Mouse (Mus musculus) NIH3T3 (cell line): Measurements from ENCODE around the gene Tmem192.
"Not testable (repeated sequence)": the region's sequence is repeated elsewhere in the genome, so short reads cannot be mapped to it uniquely, and the experiment has no call there.

ENCODE experiments used
- DNase-seq: peaks from one replicate; pipeline ENCODE4 v3.0.0-alpha.2; 2012; ENCODE audit warnings: low read depth

Tmem192 gene

DNA sequence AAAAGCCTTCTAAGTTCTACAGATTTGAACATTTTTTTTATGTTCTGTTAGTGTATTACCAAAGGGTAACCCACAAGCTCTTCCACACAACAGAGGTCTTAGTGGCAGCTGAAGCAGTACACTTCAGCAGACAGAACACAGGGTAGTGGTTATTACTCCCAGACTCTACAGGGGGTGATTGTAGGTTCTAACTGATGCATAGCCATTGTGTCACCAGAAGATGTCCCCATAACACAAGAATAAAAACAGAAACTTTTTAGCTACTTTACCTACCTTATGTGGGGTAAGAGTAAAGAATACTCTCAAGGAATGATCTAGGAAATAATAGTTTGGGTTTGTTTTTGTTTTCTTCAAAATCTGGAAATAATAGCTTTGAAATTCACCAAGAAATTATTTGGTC lies 15.9 kb downstream of the Tmem192 start:
- peak; percentile 29 for DNase-seq

DNA sequence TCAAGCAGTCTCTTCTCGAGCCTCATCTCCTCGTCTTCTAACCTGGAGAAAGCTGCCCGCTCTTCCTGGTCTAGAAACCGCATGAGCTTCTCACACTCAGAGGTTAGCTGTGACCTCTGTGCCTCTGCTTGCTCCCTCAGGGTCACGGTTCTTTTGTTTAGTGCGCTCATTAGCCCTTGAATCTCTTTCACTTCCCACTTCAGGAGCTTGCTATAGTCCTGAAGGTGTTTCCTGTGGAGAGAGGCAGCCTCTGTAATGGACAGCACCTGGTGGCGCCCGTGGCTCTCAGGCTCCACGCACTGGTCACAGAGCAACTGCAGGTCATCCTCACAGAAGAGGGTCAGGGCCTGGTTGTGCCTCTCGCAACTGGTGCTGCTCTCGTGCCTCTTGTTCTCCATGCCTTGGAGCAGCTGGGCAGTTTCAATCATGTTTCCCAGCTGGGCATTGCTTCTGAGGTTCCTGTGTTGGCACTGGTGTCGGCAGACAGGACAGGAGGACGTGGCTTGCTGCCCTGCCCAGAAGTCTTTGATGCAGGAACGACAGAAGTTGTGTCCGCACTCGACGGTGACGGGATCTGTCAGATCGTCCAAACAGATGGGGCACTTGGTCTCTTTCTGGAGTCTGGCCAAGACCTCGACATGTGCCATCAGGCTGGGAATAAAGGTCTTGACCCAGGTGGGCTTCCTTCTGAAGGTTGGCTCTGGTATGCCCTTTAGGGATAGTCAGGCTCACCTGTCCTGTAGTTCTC lies 36.3 kb downstream of the Tmem192 start:
- no peak for DNase-seq

DNA sequence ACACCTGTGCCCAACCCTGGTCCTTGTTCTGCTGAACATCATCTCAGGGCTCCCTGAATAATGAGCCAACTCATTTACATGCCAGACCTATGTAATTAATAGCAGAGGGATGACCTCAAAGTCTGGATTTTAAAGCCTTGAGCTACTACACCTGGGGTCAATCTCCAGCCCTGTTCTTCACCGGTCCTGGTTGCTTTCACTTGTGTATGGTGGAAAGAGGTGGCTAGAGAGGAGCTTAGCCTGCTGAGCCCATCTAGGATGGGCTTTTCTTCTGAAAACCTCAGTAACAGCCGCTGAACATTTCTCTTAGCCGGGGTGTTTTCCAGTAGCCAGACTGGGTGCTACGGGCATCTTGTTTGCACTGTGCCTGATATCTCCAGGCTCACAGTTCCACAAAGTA lies 40.7 kb downstream of the Tmem192 start, which contains the start of gene Trim75:
Trim75 (minus strand) TSS at position 101 of the 400 bp plus-strand sequence.
- no peak for DNase-seq

DNA sequence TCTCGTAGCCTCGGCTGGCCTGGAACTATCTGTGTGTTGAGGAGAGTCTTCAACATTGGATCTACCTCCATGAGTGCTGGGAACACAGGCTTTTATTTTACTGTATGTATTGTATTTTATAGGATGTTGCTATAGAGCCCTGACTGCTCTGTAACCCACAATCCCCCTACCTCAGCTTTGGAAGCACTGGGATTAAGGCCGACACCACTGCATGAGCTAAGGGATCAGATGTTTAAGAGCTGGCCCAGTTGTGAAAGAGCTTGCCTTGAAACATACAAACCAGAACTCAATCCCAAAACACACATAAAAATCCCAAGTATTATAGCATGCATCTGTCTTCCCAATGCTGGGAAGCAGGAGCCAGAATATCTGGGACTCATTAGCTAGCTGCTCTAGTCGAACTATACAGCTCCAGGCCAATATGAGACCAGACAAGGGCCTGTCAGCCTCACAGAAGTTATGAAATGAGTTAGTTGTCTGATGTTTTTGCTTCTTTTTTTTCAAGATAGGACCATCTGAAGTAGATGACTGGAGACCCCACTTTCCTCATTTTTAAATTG lies 51.9 kb downstream of the Tmem192 start:
- DNase-seq = no peak

DNA sequence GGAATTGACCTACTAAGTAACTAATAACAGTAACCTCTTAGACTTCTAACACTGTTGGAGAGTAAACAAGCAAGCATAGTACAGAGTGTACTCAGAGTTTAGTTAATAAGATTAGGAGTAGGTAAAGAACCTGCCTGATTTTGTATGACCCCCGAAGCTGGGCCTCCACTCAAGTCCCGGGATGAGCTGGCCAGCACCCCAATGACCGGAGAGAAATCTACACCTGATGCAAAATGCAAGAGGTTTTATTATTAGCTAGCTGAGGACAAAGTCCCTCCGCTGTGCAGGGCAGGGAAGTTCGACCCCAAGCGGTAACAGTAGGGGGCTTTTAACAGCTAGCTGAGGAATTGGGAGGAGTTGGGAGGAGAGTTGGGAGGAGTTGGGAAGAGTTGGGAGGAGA lies 60.6 kb downstream of the Tmem192 start:
- not testable (repeated sequence) for DNase-seq

DNA sequence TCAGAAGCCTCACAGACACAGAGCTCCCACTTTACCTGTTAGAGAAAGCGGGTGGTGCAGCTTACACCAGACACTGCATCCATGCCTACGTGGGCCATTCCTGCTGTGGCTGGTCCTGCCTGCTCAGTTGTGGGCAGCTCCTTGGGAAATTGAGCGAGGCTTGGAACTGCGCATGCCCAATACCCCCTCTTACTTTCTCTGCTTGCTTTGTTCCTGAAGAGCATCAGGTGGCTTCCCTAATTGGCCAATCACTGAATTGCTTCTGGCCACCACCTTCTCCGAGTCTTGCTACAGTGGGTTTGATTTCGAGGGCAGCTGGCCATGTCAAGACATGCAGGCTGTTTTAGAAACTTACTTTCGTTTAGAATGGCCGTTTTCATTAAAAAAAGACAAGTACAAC lies 71.4 kb downstream of the Tmem192 start, which contains the start of the genes Trim61 and Trim60:
Trim61 (minus strand) TSS at position 101 of the 400 bp plus-strand sequence.
Trim60 (minus strand) TSS at position 162 of the 400 bp plus-strand sequence.
- DNase-seq = no peak
